Mouse (Mus musculus) CD4-positive, CD25-positive, alpha-beta regulatory T cell (primary cell): Measurements from ENCODE around the gene Kdm4b. TPM values are rescaled to one million over a fixed set of nuclear protein-coding genes. Genes with fewer than 3 reads are reported as not detected.

Experiments
- polyA plus RNA-seq: library from polyadenylated mRNA; unstranded; fragments of 100-300 nt; shearing (Covaris generic); gene quantifications from one replicate; pipeline ENCODE4 v1.2.1, GENCODE M21; 2017

The Kdm4b gene
- 57.1 TPM for polyA plus RNA-seq

DNA sequence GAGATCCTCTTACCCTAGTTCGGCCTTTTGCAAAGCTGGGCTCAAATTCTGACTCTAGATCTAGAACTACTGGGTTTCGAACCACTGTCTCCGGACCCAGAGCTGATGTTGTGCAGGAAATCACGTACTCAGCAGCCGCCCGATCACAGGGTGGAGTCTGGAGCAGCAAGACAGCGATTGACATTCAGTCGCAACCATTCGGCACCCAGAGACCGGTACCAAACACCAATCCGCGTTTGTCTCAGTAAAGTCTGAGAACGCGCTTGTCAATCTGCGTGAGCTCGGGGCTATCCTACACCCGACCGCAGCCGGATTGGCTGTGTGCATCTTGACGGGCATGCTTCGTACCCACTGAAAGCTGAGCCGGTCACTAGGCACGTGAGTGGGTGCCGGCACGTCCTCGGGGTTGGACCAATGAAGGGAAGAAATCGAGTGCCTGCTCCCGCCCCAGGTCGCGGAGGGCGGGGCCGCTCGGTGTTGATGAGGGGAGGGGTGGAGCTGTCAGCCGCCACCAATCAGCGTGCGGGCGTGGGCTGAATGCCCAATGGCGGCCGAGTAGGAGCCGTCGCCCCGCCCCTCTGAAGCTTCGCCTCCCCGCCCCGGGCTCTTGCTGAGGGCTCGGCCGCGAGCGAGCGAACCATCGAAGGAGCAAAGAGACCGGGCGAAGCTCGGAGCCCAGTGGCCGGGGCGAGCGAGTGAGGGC lies at the start of gene Kdm4b:
TSS of gene Kdm4b (plus strand) at position 613 of the 703 bp plus-strand sequence.

GRCm38 (mm10) chr17:56276643-56277566 lies 49.0 kb upstream of the Kdm4b start, which contains the start of gene Ticam1:
TSS of gene Ticam1 (minus strand) at chr17:56276786.

GRCm38 (mm10) chr17:56292531-56293222 lies 33.2 kb upstream of the Kdm4b start, which contains the start of gene Plin3:
TSS of gene Plin3 (minus strand) at chr17:56292873.

DNA sequence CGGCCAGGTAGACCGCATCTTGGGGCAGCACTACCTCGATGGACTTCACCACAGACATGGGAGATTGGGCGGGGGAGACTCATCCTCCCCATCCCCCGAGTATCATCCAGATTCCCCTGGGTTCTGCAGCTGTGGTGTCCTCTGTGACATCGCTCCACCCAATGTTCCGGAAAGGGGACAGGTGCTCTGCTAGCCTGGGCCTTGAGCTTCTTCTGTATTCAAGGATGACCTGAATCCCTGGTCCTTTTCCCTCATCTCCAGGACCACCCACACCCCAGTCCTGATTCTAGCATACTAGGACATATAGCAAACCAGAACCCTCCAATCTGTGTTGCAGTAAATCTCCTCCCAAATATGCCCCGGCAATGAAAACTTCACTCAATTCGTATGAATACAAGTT lies 25.7 kb upstream of the Kdm4b start, which contains the start of gene Arrdc5:
TSS of gene Arrdc5 (minus strand) at position 101 of the 400 bp plus-strand sequence.

GRCm38 (mm10) chr17:56303160-56303846 lies 22.6 kb upstream of the Kdm4b start, which contains the start of gene Uhrf1:
TSS of gene Uhrf1 (plus strand) at chr17:56303321.

Other genes starting within 250 kb of the Kdm4b start
- 147 TPM for gene Hdgfl2, start 246.4 kb upstream of the Kdm4b start, polyA plus RNA-seq
- gene Plin4, start 216.3 kb upstream of the Kdm4b start, polyA plus RNA-seq = not detected
- 0.08 TPM for gene Plin5, start 208.5 kb upstream of the Kdm4b start, polyA plus RNA-seq
- 0.25 TPM for gene Lrg1, start 204.1 kb upstream of the Kdm4b start, polyA plus RNA-seq
- gene Sema6b, start 185.7 kb upstream of the Kdm4b start, polyA plus RNA-seq = 0.12 TPM
- gene Tnfaip8l1, start 163.6 kb upstream of the Kdm4b start, polyA plus RNA-seq = 38.0 TPM
- gene Mydgf, start 142.1 kb upstream of the Kdm4b start, polyA plus RNA-seq = 54.2 TPM
- gene Dpp9, start 107.2 kb upstream of the Kdm4b start, polyA plus RNA-seq = 47.3 TPM
- gene Fem1a, start 69.3 kb upstream of the Kdm4b start, polyA plus RNA-seq = 16.8 TPM
- 5.5 TPM for gene Ticam1, start 49.3 kb upstream of the Kdm4b start, polyA plus RNA-seq
- gene Plin3, start 33.2 kb upstream of the Kdm4b start, polyA plus RNA-seq = 35.1 TPM
- not detected for gene Arrdc5, start 25.8 kb upstream of the Kdm4b start, polyA plus RNA-seq
- 12.0 TPM for gene Uhrf1, start 22.7 kb upstream of the Kdm4b start, polyA plus RNA-seq
- 44.4 TPM for gene Ptprs, start 150.4 kb downstream of the Kdm4b start, polyA plus RNA-seq
- gene Znrf4, start 186.4 kb downstream of the Kdm4b start, polyA plus RNA-seq = not detected
- 1.4 TPM for gene Gm20219, start 228.3 kb downstream of the Kdm4b start, polyA plus RNA-seq